Mouse (Mus musculus): ENCODE measurements around the gene Wnt7a. TPM values are rescaled to one million over a fixed set of nuclear protein-coding genes. Genes with fewer than 3 reads are reported as not detected.

The Wnt7a gene
- polyA plus RNA-seq, 1 experiment from 2014 or later: 11.5 TPM

DNA sequence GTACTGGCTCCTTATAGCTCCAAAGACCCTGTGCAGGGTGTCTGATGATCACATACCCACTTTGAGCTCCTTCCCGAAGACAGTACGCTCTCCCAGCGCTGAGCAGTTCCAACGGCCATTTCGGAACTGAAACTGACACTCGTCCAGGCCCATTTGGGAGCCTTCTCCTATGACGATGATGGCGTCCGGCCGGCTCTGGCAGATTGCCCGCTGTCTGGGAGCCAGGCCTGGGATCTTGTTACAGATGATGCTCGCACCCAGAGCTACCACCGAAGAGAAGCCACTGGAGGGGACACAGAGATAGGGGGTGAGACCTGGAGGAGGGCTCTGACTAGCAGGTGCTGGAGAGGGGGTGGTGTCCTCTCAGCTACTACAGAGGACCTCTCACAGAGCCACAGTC lies 2.5 kb downstream of the Wnt7a start:
- peaks cover 14% of the 10 kb centered on the region; the same call in 1 of the 2 replicates for H3K4me1 ChIP-seq (ENCODE audit: control insufficient read depth, insufficient read depth, low read length)
- no peaks in the 10 kb centered on the region for H3K9me3 ChIP-seq (ENCODE audit: control insufficient read depth, low read length)
- peaks cover 41% of the 10 kb centered on the region for H3K27me3 ChIP-seq (ENCODE audit: control insufficient read depth, insufficient read depth, low read length)
- no peaks in the 10 kb centered on the region for H3K36me3 ChIP-seq (ENCODE audit: control insufficient read depth, insufficient read depth, low read length)
- no peak overlapping the region for H3K4me3 ChIP-seq (ENCODE audit: low read depth, low read length)
- ATAC-seq (ENCODE audit: insufficient read depth, low FRiP score, low TSS enrichment) (no peak), DNase-seq (ENCODE audit: low spot score) (no peak)
- H3K9ac ChIP-seq (ENCODE audit: low read length): no peak overlapping the region
- no peak overlapping the region for H3K27ac ChIP-seq (ENCODE audit: low read depth, low read length)
- 82% methylated on average over 13 of the region's 13 CpGs for WGBS
- no peak overlapping the region for H3K4me2 ChIP-seq (ENCODE audit: low read depth)

DNA sequence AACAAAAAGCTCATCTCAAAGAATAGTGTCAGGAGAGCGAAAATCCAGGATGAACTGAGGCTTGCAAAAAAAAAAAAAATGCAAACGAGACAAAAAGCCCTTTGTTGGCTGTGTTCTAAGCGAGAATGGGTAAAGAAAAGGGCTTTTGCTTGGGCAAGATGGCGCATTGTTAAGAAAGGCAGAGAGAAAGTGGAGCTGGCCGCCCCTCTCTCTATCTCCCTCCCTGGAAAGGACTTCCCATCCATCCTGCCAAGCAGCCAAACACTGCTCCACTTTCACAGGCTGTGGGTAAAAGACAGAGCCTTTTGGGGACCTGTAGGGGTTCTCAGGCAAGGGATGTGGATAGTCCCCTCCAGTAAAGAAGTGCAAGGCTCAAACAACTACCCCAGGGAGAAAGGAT lies 9.6 kb downstream of the Wnt7a start:
- Histone ChIP-seq H3K9ac (ENCODE audit: low read length) (no peak overlapping the region), H3K4me3 (ENCODE audit: low read depth, low read length) (no peak overlapping the region), H3K36me3 (ENCODE audit: control insufficient read depth, insufficient read depth, low read length) (no peaks in the 10 kb centered on the region), H3K9me3 (ENCODE audit: control insufficient read depth, low read length) (no peaks in the 10 kb centered on the region), H3K27ac (ENCODE audit: low read depth, low read length) (peak overlapping the region; percentile 6; the same call in 1 of the 2 replicates), H3K4me2 (ENCODE audit: low read depth) (no peak overlapping the region), H3K27me3 (ENCODE audit: control insufficient read depth, insufficient read depth, low read length) (no peaks in the 10 kb centered on the region), H3K4me1 (ENCODE audit: control insufficient read depth, insufficient read depth, low read length) (peaks cover 5% of the 10 kb centered on the region; the same call in 1 of the 2 replicates)
- ATAC-seq (ENCODE audit: insufficient read depth, low FRiP score, low TSS enrichment): no peak
- DNase-seq (ENCODE audit: low spot score): peak; percentile 38
- WGBS: 31% methylated on average over 5 of the region's 5 CpGs

DNA sequence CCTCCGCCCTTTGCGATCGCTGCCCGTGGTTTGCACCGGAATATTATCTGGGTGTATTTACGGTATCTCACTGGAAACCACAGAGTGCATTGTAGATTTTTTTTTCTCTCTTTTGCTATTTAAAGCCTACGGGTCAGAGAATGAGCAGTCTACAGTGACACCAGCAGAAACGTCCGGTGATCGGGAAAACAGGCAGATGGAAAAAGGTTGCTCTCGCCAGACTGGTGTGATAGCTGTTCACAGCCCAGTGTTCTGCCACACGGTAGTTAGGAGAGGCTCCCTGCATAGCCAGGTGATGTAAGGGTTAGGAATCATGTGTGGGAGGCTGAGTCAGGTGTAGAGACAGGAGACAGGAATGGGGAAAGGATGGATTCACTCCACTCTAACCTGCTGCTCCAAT lies 10.6 kb downstream of the Wnt7a start:
- DNase-seq (ENCODE audit: low spot score) (no peak), ATAC-seq (ENCODE audit: insufficient read depth, low FRiP score, low TSS enrichment) (no peak)
- no peak overlapping the region for H3K4me3 ChIP-seq (ENCODE audit: low read depth, low read length)
- H3K4me1 ChIP-seq (ENCODE audit: control insufficient read depth, insufficient read depth, low read length): peaks cover 5% of the 10 kb centered on the region; the same call in 1 of the 2 replicates
- H3K27me3 ChIP-seq (ENCODE audit: control insufficient read depth, insufficient read depth, low read length): no peaks in the 10 kb centered on the region
- H3K9me3 ChIP-seq (ENCODE audit: control insufficient read depth, low read length): no peaks in the 10 kb centered on the region
- WGBS: 81% methylated on average over 12 of the region's 12 CpGs
- H3K4me2 ChIP-seq (ENCODE audit: low read depth): no peak overlapping the region
- no peaks in the 10 kb centered on the region for H3K36me3 ChIP-seq (ENCODE audit: control insufficient read depth, insufficient read depth, low read length)
- no peak overlapping the region for H3K27ac ChIP-seq (ENCODE audit: low read depth, low read length)
- H3K9ac ChIP-seq (ENCODE audit: low read length): no peak overlapping the region

DNA sequence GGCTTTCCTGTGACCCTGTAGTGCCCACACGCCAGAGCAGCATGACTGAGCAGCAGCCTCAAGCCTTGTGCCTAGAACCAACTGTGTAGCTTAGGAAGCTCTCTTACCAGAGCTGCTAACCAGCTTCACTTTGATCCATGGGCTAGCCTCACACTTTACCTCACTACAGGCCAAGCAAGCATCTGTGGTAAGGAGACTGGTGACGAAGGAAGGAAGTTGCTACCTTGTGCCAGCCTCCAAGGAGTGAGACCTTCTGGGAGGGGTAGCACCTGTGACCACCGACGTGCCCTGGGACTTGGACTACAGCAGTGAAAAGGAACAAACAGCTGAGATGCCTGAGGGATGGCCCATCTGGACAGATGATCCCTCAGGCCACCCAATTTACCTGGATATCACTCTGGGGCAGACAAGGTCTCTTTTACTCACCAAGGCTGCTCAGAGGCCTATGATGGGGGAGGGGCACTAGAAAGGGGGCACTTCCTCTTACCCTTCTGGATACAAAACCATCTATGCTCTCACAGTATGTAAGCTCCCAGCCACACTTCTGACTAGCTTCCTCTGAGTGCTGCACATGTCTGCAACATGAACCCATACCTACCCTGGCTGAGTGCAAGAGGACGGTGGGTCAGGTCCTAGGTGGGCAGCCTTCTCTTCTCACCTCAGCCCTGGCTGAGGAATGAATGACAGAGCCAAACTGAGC lies 18.5 kb downstream of the Wnt7a start:
- H3K36me3 ChIP-seq (ENCODE audit: control insufficient read depth, insufficient read depth, low read length): no peaks in the 10 kb centered on the region
- H3K9me3 ChIP-seq (ENCODE audit: control insufficient read depth, low read length): no peaks in the 10 kb centered on the region
- H3K4me2 ChIP-seq (ENCODE audit: low read depth): no peak overlapping the region
- no peak overlapping the region for H3K27ac ChIP-seq (ENCODE audit: low read depth, low read length)
- H3K4me3 ChIP-seq (ENCODE audit: low read depth, low read length): no peak overlapping the region
- H3K9ac ChIP-seq (ENCODE audit: low read length): no peak overlapping the region
- no peak for DNase-seq (ENCODE audit: low spot score)
- no peaks in the 10 kb centered on the region for H3K27me3 ChIP-seq (ENCODE audit: control insufficient read depth, insufficient read depth, low read length)
- ATAC-seq (ENCODE audit: insufficient read depth, low FRiP score, low TSS enrichment): no peak
- no peaks in the 10 kb centered on the region for H3K4me1 ChIP-seq (ENCODE audit: control insufficient read depth, insufficient read depth, low read length)
- WGBS: 91% methylated on average over 5 of the region's 5 CpGs

DNA sequence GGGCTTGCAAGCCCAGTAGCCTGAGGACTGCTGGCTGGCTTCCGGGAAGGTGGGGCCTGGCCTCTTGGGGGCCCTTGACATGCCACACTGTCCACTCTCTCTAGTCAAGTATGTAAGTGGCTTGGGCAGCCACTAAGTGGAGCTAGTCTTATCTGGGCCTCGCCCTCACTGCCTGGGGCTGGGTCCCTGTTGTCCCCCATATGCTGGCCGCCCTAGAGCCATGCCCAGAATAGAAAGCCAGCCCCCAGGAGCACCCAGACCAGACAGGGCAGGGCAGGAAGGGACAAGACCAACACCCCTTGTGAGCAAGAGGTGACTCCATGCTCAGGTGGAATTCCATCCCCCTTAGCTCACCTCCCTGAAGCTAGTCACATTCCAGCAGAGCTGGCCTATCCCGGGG lies 22.0 kb downstream of the Wnt7a start:
- no peak for DNase-seq (ENCODE audit: low spot score)
- WGBS: 75% methylated on average over 4 of the region's 4 CpGs
- H3K9me3 ChIP-seq (ENCODE audit: control insufficient read depth, low read length): no peaks in the 10 kb centered on the region
- ATAC-seq (ENCODE audit: insufficient read depth, low FRiP score, low TSS enrichment): no peak
- H3K4me3 ChIP-seq (ENCODE audit: low read depth, low read length): no peak overlapping the region
- no peak overlapping the region for H3K27ac ChIP-seq (ENCODE audit: low read depth, low read length)
- H3K9ac ChIP-seq (ENCODE audit: low read length): no peak overlapping the region
- no peaks in the 10 kb centered on the region for H3K36me3 ChIP-seq (ENCODE audit: control insufficient read depth, insufficient read depth, low read length)
- H3K4me2 ChIP-seq (ENCODE audit: low read depth): no peak overlapping the region
- no peaks in the 10 kb centered on the region for H3K27me3 ChIP-seq (ENCODE audit: control insufficient read depth, insufficient read depth, low read length)
- no peaks in the 10 kb centered on the region for H3K4me1 ChIP-seq (ENCODE audit: control insufficient read depth, insufficient read depth, low read length)

DNA sequence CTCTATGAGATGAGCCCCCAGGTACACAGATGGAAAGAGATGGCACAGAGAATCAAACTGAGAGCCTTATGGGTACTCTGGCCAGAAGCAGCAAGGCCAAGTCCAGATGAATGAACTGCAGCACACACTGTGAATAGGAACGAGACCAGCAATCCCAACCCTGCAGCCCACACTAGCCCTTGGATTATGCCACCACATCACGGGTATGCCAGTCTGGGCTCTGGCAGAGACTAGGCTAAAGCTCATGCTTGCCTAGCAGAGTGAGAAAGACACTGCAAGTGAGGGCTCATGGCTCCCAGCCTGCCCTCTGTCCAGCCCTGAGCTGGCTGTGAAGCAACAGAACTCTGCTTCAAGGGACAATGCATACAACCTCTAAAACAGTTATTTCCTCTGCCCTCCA lies 26.7 kb downstream of the Wnt7a start:
- DNase-seq (ENCODE audit: low spot score): no peak
- Histone ChIP-seq H3K4me2 (ENCODE audit: low read depth) (no peak overlapping the region), H3K36me3 (ENCODE audit: control insufficient read depth, insufficient read depth, low read length) (no peaks in the 10 kb centered on the region), H3K27me3 (ENCODE audit: control insufficient read depth, insufficient read depth, low read length) (no peaks in the 10 kb centered on the region), H3K4me1 (ENCODE audit: control insufficient read depth, insufficient read depth, low read length) (no peaks in the 10 kb centered on the region), H3K9ac (ENCODE audit: low read length) (no peak overlapping the region), H3K4me3 (ENCODE audit: low read depth, low read length) (no peak overlapping the region), H3K27ac (ENCODE audit: low read depth, low read length) (no peak overlapping the region), H3K9me3 (ENCODE audit: control insufficient read depth, low read length) (no peaks in the 10 kb centered on the region)
- no peak for ATAC-seq (ENCODE audit: insufficient read depth, low FRiP score, low TSS enrichment)
- 77% methylated on average over 2 of the region's 2 CpGs for WGBS

DNA sequence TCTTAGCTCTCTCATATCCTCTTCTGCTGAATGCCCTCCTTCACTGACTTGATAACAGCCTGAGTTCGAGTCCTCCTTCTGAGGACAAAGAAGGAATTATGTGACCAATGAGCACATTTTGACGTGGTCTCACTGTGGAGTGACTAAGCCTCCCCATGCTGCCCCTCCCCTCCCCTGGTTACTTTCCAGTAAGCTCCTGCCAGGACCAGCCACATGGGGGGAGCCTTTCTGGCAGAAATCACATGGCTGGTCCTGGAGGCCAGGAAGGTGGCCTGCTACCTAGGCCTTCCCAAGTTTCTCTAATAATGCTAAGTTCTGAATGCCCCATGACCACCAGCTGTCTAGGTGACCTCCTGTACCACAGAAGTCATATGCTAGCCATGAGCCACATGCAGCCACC lies 27.3 kb downstream of the Wnt7a start:
- no peak overlapping the region for H3K4me3 ChIP-seq (ENCODE audit: low read depth, low read length)
- H3K9me3 ChIP-seq (ENCODE audit: control insufficient read depth, low read length): no peaks in the 10 kb centered on the region
- H3K36me3 ChIP-seq (ENCODE audit: control insufficient read depth, insufficient read depth, low read length): no peaks in the 10 kb centered on the region
- H3K4me2 ChIP-seq (ENCODE audit: low read depth): no peak overlapping the region
- 73% methylated on average over 2 of the region's 2 CpGs for WGBS
- H3K27ac ChIP-seq (ENCODE audit: low read depth, low read length): no peak overlapping the region
- H3K9ac ChIP-seq (ENCODE audit: low read length): no peak overlapping the region
- H3K27me3 ChIP-seq (ENCODE audit: control insufficient read depth, insufficient read depth, low read length): no peaks in the 10 kb centered on the region
- DNase-seq (ENCODE audit: low spot score): no peak
- H3K4me1 ChIP-seq (ENCODE audit: control insufficient read depth, insufficient read depth, low read length): no peaks in the 10 kb centered on the region
- ATAC-seq (ENCODE audit: insufficient read depth, low FRiP score, low TSS enrichment): no peak

DNA sequence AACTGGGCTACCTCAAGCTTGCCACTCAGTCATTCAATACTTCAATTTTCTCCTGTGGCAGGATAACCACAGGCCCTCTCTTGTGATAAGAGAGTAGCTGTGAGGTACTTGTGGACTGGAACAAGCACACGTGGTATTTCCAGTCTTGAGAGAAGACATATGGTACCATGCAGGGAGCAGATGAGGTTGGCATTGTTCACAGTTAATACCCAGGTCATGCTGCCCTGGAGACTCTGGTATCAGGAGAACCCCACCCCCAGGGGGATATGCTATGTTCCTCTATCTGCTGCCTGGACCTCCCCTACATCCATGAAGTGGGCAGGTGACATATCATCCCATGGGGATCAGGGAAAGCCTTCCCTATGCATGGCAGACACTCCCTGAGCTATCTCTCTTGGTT lies 27.9 kb downstream of the Wnt7a start:
- Histone ChIP-seq H3K9me3 (ENCODE audit: control insufficient read depth, low read length) (no peaks in the 10 kb centered on the region), H3K9ac (ENCODE audit: low read length) (no peak overlapping the region), H3K27ac (ENCODE audit: low read depth, low read length) (no peak overlapping the region), H3K36me3 (ENCODE audit: control insufficient read depth, insufficient read depth, low read length) (no peaks in the 10 kb centered on the region), H3K4me3 (ENCODE audit: low read depth, low read length) (no peak overlapping the region), H3K4me2 (ENCODE audit: low read depth) (no peak overlapping the region), H3K27me3 (ENCODE audit: control insufficient read depth, insufficient read depth, low read length) (no peaks in the 10 kb centered on the region), H3K4me1 (ENCODE audit: control insufficient read depth, insufficient read depth, low read length) (no peaks in the 10 kb centered on the region)
- ATAC-seq (ENCODE audit: insufficient read depth, low FRiP score, low TSS enrichment): no peak
- 77% methylated on average over 1 of the region's 1 CpGs for WGBS
- DNase-seq (ENCODE audit: low spot score): no peak

DNA sequence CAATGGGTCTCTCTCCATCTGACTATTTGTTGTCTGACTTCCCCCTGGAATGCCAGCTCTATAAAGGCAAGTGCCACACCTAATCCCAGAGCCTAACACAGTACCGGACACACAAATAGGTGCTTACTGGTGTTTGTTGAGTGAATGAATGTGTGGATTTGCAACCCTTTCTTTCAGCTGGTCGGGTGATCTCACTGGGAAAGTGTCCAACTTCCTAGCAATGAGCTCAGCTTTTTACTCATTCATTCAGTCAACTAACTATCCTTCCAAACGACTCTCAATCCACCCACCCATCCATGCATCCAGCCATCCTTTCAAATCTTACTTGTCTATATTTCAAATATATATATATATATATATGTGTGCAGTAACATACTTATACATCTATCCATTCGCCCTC lies 31.3 kb downstream of the Wnt7a start:
- H3K4me1 ChIP-seq (ENCODE audit: control insufficient read depth, insufficient read depth, low read length): no peaks in the 10 kb centered on the region
- 84% methylated on average over 4 of the region's 4 CpGs for WGBS
- no peaks in the 10 kb centered on the region for H3K27me3 ChIP-seq (ENCODE audit: control insufficient read depth, insufficient read depth, low read length)
- no peak for DNase-seq (ENCODE audit: low spot score)
- no peak overlapping the region for H3K27ac ChIP-seq (ENCODE audit: low read depth, low read length)
- ATAC-seq (ENCODE audit: insufficient read depth, low FRiP score, low TSS enrichment): no peak
- H3K36me3 ChIP-seq (ENCODE audit: control insufficient read depth, insufficient read depth, low read length): no peaks in the 10 kb centered on the region
- no peaks in the 10 kb centered on the region for H3K9me3 ChIP-seq (ENCODE audit: control insufficient read depth, low read length)
- no peak overlapping the region for H3K4me3 ChIP-seq (ENCODE audit: low read depth, low read length)
- H3K4me2 ChIP-seq (ENCODE audit: low read depth): no peak overlapping the region
- H3K9ac ChIP-seq (ENCODE audit: low read length): no peak overlapping the region
